ENCODE assay signal across 19 mouse cellular contexts in the genomic region with DNA sequence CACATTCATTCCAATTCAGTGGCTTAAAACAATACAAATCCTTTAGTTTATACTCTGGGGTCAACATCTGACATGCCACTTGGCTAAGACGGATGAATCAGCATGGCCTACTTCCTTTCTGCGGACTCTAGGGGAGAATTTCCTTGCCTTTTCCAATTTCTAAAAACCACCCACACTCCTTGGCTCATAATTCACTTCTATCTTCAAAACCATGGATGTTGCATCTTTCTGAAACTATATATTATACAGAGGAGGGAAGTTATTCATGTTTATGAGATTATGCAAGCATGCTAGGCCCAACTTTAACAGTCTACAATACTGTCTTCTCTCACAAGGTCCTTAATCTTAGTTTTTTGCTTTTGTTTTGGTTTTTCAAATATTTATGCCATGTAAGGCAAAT.
"Had no signal": no experiment of that assay in that cellular context is flagged by ENCODE, and none has a peak within 500 bp of the region (broad histone marks: within the 10 kb centered on the region; RNA-seq: fewer than 3 reads in every experiment).

No protein-coding gene starts in this region.

- ATAC-seq: midbrain, embryonic 16.5 days had no signal

- H3K4me1 ChIP-seq: midbrain, embryonic 10.5 days; midbrain, embryonic 12.5 days; neural tube, embryonic 13.5 days; neural tube, embryonic 15.5 days had no signal

- H3K27ac ChIP-seq: midbrain, embryonic 10.5 days; midbrain, embryonic 12.5 days; neural tube, embryonic 13.5 days; neural tube, embryonic 15.5 days had no signal

- DNase-seq: lung, adult 18-20 months; lung, embryonic 14.5 days; lung, postnatal 10 days; lung, postnatal 4 days; midbrain, embryonic 14.5 days; retina, postnatal 1 day; right cerebral cortex, adult 18-20 months; right cerebral cortex, postnatal 25 days; right cerebral cortex, postnatal 4 days; spleen, adult 18-20 months; thymus, adult 2 months; thymus, postnatal 14 days; thymus, postnatal 36 days had no signal

- H3K27me3 ChIP-seq: midbrain, embryonic 12.5 days; neural tube, embryonic 13.5 days; neural tube, embryonic 15.5 days had no signal

- H3K9ac ChIP-seq: lung, embryonic 14.5 days; midbrain, embryonic 12.5 days; neural tube, embryonic 13.5 days; neural tube, embryonic 15.5 days had no signal

- H3K36me3 ChIP-seq: midbrain, embryonic 10.5 days; midbrain, embryonic 12.5 days; neural tube, embryonic 13.5 days; neural tube, embryonic 15.5 days had no signal

- H3K9me3 ChIP-seq: midbrain, embryonic 10.5 days; midbrain, embryonic 12.5 days; neural tube, embryonic 13.5 days; neural tube, embryonic 15.5 days had no signal

- H3K4me3 ChIP-seq: midbrain, embryonic 10.5 days; midbrain, embryonic 12.5 days; myocyte; neural tube, embryonic 13.5 days; neural tube, embryonic 15.5 days had no signal

- H3K4me2 ChIP-seq: lung, embryonic 14.5 days; midbrain, embryonic 12.5 days; neural tube, embryonic 13.5 days; neural tube, embryonic 15.5 days had no signal
